Mouse (Mus musculus): ENCODE results near the gene Tmem256. TPM values are rescaled to one million over a fixed set of nuclear protein-coding genes. Genes with fewer than 3 reads are reported as not detected.

Gene Tmem256
- total RNA-seq (2021): 100 to 1,000 TPM; 104 to 108 TPM
- long read RNA-seq, experiment 1, transcript Tmem256-203 (4 exons, 421 nt): major isoform, 29 of 62 reads
- long read RNA-seq, experiment 1, transcript Tmem256-201 (4 exons, 492 nt): minor isoform, 25 of 62 reads
- long read RNA-seq, experiment 1, partial matches to known transcripts: 1 of 62 reads
- long read RNA-seq, experiment 1, other reads (novel, unspliced or antisense): 4 of 62 reads
- long read RNA-seq, experiment 2, transcript Tmem256-201 (4 exons, 492 nt): minor isoform, 44 of 103 reads
- long read RNA-seq, experiment 2, transcript Tmem256-203 (4 exons, 421 nt): major isoform, 54 of 103 reads
- long read RNA-seq, experiment 2, partial matches to known transcripts: 3 of 103 reads
- long read RNA-seq, experiment 2, other reads (novel, unspliced or antisense): 2 of 103 reads

- peak; percentile 94 for DNase-seq
- intact Hi-C loops (cut with DNase I; ENCODE audit: low total_unique reads): loop anchor here (5.0 kb wide), 1 partner anchor 36 kb away; the partner anchor contains the start of gene Fgf11
Observed at GRCm38 (mm10) chr11:69837952-69838713, at the start of gene Tmem256. Gene Tmem256 (plus strand): TSS chr11:69838514.

- intact Hi-C loops (cut with DNase I; ENCODE audit: low total_unique reads): no loop called here
- no peak for DNase-seq
Observed at GRCm38 (mm10) chr11:69789431-69789830, 48.9 kb upstream of the Tmem256 start.

- DNase-seq: no peak
- intact Hi-C loops (cut with DNase I; ENCODE audit: low total_unique reads): loop anchor here (5.0 kb wide), 1 partner anchor 831 kb away; no protein-coding TSS in a partner anchor
Observed at GRCm38 (mm10) chr11:69791420-69791819, 46.9 kb upstream of the Tmem256 start.

- no peak for DNase-seq
- intact Hi-C loops (cut with DNase I; ENCODE audit: low total_unique reads): loop anchor here (5.0 kb wide), 1 partner anchor 829 kb away; no protein-coding TSS in a partner anchor
Observed at GRCm38 (mm10) chr11:69793429-69793828, 44.9 kb upstream of the Tmem256 start.

GRCm38 (mm10) chr11:69795168-69795982 is 42.9 kb upstream of the Tmem256 start, which contains the start of gene Chrnb1:
Gene Chrnb1 (minus strand): TSS chr11:69795943.
- DNase-seq: peak; percentile 96
- intact Hi-C loops (cut with DNase I; ENCODE audit: low total_unique reads): loop anchor here (5.0 kb wide), 1 partner anchor 33 kb away; the partner anchor contains the start of gene Slc35g3

- intact Hi-C loops (cut with DNase I; ENCODE audit: low total_unique reads): loop anchor here (5.0 kb wide), 1 partner anchor 34 kb away; the partner anchor contains the start of gene Slc35g3
- DNase-seq: no peak
Observed at GRCm38 (mm10) chr11:69795983-69796435, 42.3 kb upstream of the Tmem256 start.

GRCm38 (mm10) chr11:69797924-69798323 is 40.4 kb upstream of the Tmem256 start:
- intact Hi-C loops (cut with DNase I; ENCODE audit: low total_unique reads): loop anchor here (5.0 kb wide), 1 partner anchor 36 kb away; the partner anchor contains the start of gene Slc35g3
- no peak for DNase-seq

- DNase-seq: no peak
- intact Hi-C loops (cut with DNase I; ENCODE audit: low total_unique reads): loop anchor here (5.0 kb wide), 2 partner anchors 37 to 38 kb away; partner anchors contain the start of genes Nlgn2, Slc35g3 and Tmem256
Observed at GRCm38 (mm10) chr11:69799394-69800137, 38.7 kb upstream of the Tmem256 start.

GRCm38 (mm10) chr11:69800138-69800391 is 38.2 kb upstream of the Tmem256 start:
- peak; percentile 76 for DNase-seq
- intact Hi-C loops (cut with DNase I; ENCODE audit: low total_unique reads): loop anchor here (5.0 kb wide), 1 partner anchor 37 kb away; the partner anchor contains the start of genes Nlgn2 and Tmem256

- intact Hi-C loops (cut with DNase I; ENCODE audit: low total_unique reads): loop anchor here (5.0 kb wide), 1 partner anchor 37 kb away; the partner anchor contains the start of genes Nlgn2 and Tmem256
- peak; percentile 73 for DNase-seq
Observed at GRCm38 (mm10) chr11:69800392-69801197, 37.7 kb upstream of the Tmem256 start.

- no peak for DNase-seq
Observed at GRCm38 (mm10) chr11:69801379-69801977, 36.8 kb upstream of the Tmem256 start, which contains the start of gene Fgf11. Gene Fgf11 (minus strand): TSS chr11:69801857.

GRCm38 (mm10) chr11:69802648-69803105 is 35.6 kb upstream of the Tmem256 start:
- DNase-seq: peak; percentile 90
- intact Hi-C loops (cut with DNase I; ENCODE audit: low total_unique reads): loop anchor here (5.0 kb wide), 1 partner anchor 35 kb away; the partner anchor contains the start of genes Nlgn2 and Tmem256

More at GRCm38 (mm10) chr11:69801379-69801977, 36.8 kb upstream of the Tmem256 start, which contains the start of gene Fgf11:
- intact Hi-C loops (cut with DNase I; ENCODE audit: low total_unique reads): loop anchor here (5.0 kb wide), 1 partner anchor 36 kb away; the partner anchor contains the start of genes Nlgn2 and Tmem256

GRCm38 (mm10) chr11:69803328-69803727 is 35.0 kb upstream of the Tmem256 start:
- DNase-seq: no peak
- intact Hi-C loops (cut with DNase I; ENCODE audit: low total_unique reads): loop anchor here (5.0 kb wide), 1 partner anchor 34 kb away; the partner anchor contains the start of genes Nlgn2 and Tmem256

- intact Hi-C loops (cut with DNase I; ENCODE audit: low total_unique reads): loop anchor here (5.0 kb wide), 1 partner anchor 33 kb away; the partner anchor contains the start of genes Nlgn2 and Tmem256
Observed at GRCm38 (mm10) chr11:69803786-69804651, 34.3 kb upstream of the Tmem256 start.

GRCm38 (mm10) chr11:69804652-69804940 is 33.7 kb upstream of the Tmem256 start:
- DNase-seq: peak; percentile 44
- intact Hi-C loops (cut with DNase I; ENCODE audit: low total_unique reads): loop anchor here (5.0 kb wide), 1 partner anchor 33 kb away; the partner anchor contains the start of genes Nlgn2 and Tmem256

More at GRCm38 (mm10) chr11:69803786-69804651, 34.3 kb upstream of the Tmem256 start:
- peak; percentile 83 for DNase-seq

Data from gastrocnemius, postnatal 14 days (tissue).